Mouse (Mus musculus) MEL (cell line): ENCODE data around the gene Fgfr2.

Source experiments
- CTCF ChIP-seq, 3 experiments: IDR thresholded peaks in 2 of 3; conservative IDR thresholded peaks in 1 of 3; 2 replicates each; pipeline ENCODE4 v1.5.1; 2011 to 2012; ENCODE audit warnings: low read length in 3 of 3, low read depth in 2 of 3, mild to moderate bottlenecking in 2 of 3, improper control_type of control experiment in 1 of 3, inconsistent platforms in 1 of 3, mixed read lengths in 1 of 3, moderate library complexity in 1 of 3; ENCODE audit not compliant: control insufficient read depth in 1 of 3, insufficient read depth in 1 of 3, poor library complexity in 1 of 3, severe bottlenecking in 1 of 3
- E2F4 ChIP-seq: IDR thresholded peaks from 2 replicates; pipeline ENCODE4 v1.6.1; 2011; ENCODE audit warnings: low read depth, low read length, improper control_type of control experiment, borderline replicate concordance
- EP300 ChIP-seq, 2 experiments: IDR thresholded peaks; 2 replicates each; pipeline ENCODE4 v1.6.1; 2011; ENCODE audit warnings: improper control_type of control experiment in 2 of 2, low read length in 2 of 2, low read depth in 1 of 2, mild to moderate bottlenecking in 1 of 2
- GATA1 ChIP-seq: IDR thresholded peaks from 2 replicates; pipeline ENCODE4 v1.6.1; 2011; ENCODE audit warnings: low read depth, low read length, improper control_type of control experiment
- JUND ChIP-seq: IDR thresholded peaks from 2 replicates; pipeline ENCODE4 v1.6.1; 2011; ENCODE audit warnings: low read depth, mild to moderate bottlenecking, improper control_type of control experiment, low read length
- MAX ChIP-seq: IDR thresholded peaks from 2 replicates; pipeline ENCODE4 v1.6.1; 2011; ENCODE audit warnings: low read length, improper control_type of control experiment
- MAZ ChIP-seq: IDR thresholded peaks from 2 replicates; pipeline ENCODE4 v1.6.1; 2012; ENCODE audit warnings: low read depth, mild to moderate bottlenecking, inconsistent platforms, low read length, improper control_type of control experiment
- POLR2A ChIP-seq, 2 experiments: IDR thresholded peaks; 2 replicates each; pipeline ENCODE4 v1.6.1; 2011 to 2012; ENCODE audit warnings: low read length in 2 of 2, mild to moderate bottlenecking in 2 of 2, control low read depth in 1 of 2, improper control_type of control experiment in 1 of 2, low read depth in 1 of 2, moderate library complexity in 1 of 2; ENCODE audit not compliant: control insufficient read depth in 1 of 2, insufficient read depth in 1 of 2, poor library complexity in 1 of 2
- RAD21 ChIP-seq: IDR thresholded peaks from 2 replicates; pipeline ENCODE4 v1.6.1; 2011; ENCODE audit warnings: mild to moderate bottlenecking, low read depth, low read length, improper control_type of control experiment
- SMC3 ChIP-seq: IDR thresholded peaks from 2 replicates; pipeline ENCODE4 v1.6.1; 2011; ENCODE audit warnings: low read depth, low read length, improper control_type of control experiment
- TBP ChIP-seq: IDR thresholded peaks from 2 replicates; pipeline ENCODE4 v1.8.0; 2011; ENCODE audit warnings: low read depth, low read length, improper control_type of control experiment
- USF1 ChIP-seq: IDR thresholded peaks from 2 replicates; pipeline ENCODE4 v1.6.1; 2014; ENCODE audit warnings: low read depth, mild to moderate bottlenecking, inconsistent platforms, low read length, improper control_type of control experiment, moderate library complexity
- USF2 ChIP-seq, 2 experiments: IDR thresholded peaks; 2 replicates each; pipeline ENCODE4 v1.6.1; 2011 to 2012; ENCODE audit warnings: improper control_type of control experiment in 2 of 2, low read length in 2 of 2, borderline replicate concordance in 1 of 2, inconsistent platforms in 1 of 2, low read depth in 1 of 2, mild to moderate bottlenecking in 1 of 2; ENCODE audit not compliant: insufficient read depth in 1 of 2
- ZNF384 ChIP-seq: IDR thresholded peaks from 2 replicates; pipeline ENCODE4 v1.6.1; 2012; ENCODE audit warnings: low read depth, mild to moderate bottlenecking, inconsistent platforms, low read length, improper control_type of control experiment

- no peak for TF ChIP-seq GATA1
- TF ChIP-seq POLR2A (IDR thresholded peaks at IDR 0.05; ENCODE audit: control insufficient read depth in 1 of 2, insufficient read depth in 1 of 2, low read depth in 1 of 2, low read length in 2 of 2, poor library complexity in 1 of 2): no peak
- TF ChIP-seq CTCF (IDR thresholded peaks at IDR 0.05 in 2 of 3, conservative IDR thresholded peaks at IDR 0.05 in 1 of 3; ENCODE audit: control insufficient read depth in 1 of 3, insufficient read depth in 1 of 3, low read depth in 2 of 3, low read length in 3 of 3, poor library complexity in 1 of 3, severe bottlenecking in 1 of 3): no peak
- TF ChIP-seq MAX: no peak
- no peak for TF ChIP-seq TBP
- TF ChIP-seq MAZ: no peak
- no peak for TF ChIP-seq EP300 (IDR thresholded peaks at IDR 0.05; ENCODE audit: low read depth in 1 of 2, low read length in 2 of 2)
- TF ChIP-seq SMC3: no peak
- no peak for TF ChIP-seq JUND
- no peak; the same call in 1 of the 2 replicates for TF ChIP-seq USF1
- no peak for TF ChIP-seq RAD21
- no peak for TF ChIP-seq ZNF384
- TF ChIP-seq USF2 (IDR thresholded peaks at IDR 0.05; ENCODE audit: borderline replicate concordance in 1 of 2, insufficient read depth in 1 of 2, low read depth in 1 of 2, low read length in 2 of 2): no peak
- TF ChIP-seq E2F4: no peak
Measured at GRCm38 (mm10) chr7:130574211-130574991, 2548.7 kb downstream of the Fgfr2 start.
